Mouse (Mus musculus) monocyte, adult 2 months (primary cell): ENCODE measurements around the gene Cplane1.
"Not testable (repeated sequence)": the region's sequence is repeated elsewhere in the genome, so short reads cannot be mapped to it uniquely, and the experiment has no call there.

Source experiments
- DNase-seq, 2 experiments: peaks; one replicate each; pipeline ENCODE4 v3.0.0; 2022; ENCODE audit warnings: low spot score in 2 of 2, low read depth in 1 of 2

Cplane1 gene

GRCm38 (mm10) chr15:8168591-8169265 is at the start of gene Cplane1:
Gene Cplane1 (plus strand): TSS chr15:8169106.
- peak; percentile 58 to 77 for DNase-seq

GRCm38 (mm10) chr15:8129281-8129680 is 39.6 kb upstream of the Cplane1 start:
- no peak for DNase-seq

GRCm38 (mm10) chr15:8131268-8131667 is 37.6 kb upstream of the Cplane1 start:
- DNase-seq: no peak

- DNase-seq: no peak
These were observed 37.1 kb upstream of the Cplane1 start for GRCm38 (mm10) chr15:8131761-8132160.

GRCm38 (mm10) chr15:8135606-8136005 is 33.3 kb upstream of the Cplane1 start:
- DNase-seq: no peak

GRCm38 (mm10) chr15:8161841-8162240 is 7.1 kb upstream of the Cplane1 start:
- no peak for DNase-seq

GRCm38 (mm10) chr15:8169266-8169746 is 400 bp downstream of the Cplane1 start:
- no peak for DNase-seq

GRCm38 (mm10) chr15:8189563-8189962 is 20.7 kb downstream of the Cplane1 start:
- no peak for DNase-seq

GRCm38 (mm10) chr15:8190435-8190834 is 21.5 kb downstream of the Cplane1 start:
- no peak for DNase-seq

- no peak for DNase-seq
These were observed 31.4 kb downstream of the Cplane1 start for GRCm38 (mm10) chr15:8200317-8200716.

GRCm38 (mm10) chr15:8208362-8208761 is 39.5 kb downstream of the Cplane1 start:
- DNase-seq: no peak

GRCm38 (mm10) chr15:8214811-8215210 is 45.9 kb downstream of the Cplane1 start:
- DNase-seq: no peak

GRCm38 (mm10) chr15:8234167-8234566 is 65.3 kb downstream of the Cplane1 start:
- DNase-seq: not testable (repeated sequence)

- no peak for DNase-seq
These were observed 97.0 kb downstream of the Cplane1 start for GRCm38 (mm10) chr15:8265946-8266345.

GRCm38 (mm10) chr15:8267211-8267610 is 98.3 kb downstream of the Cplane1 start:
- no peak for DNase-seq

- no peak for DNase-seq
These were observed 99.3 kb downstream of the Cplane1 start for GRCm38 (mm10) chr15:8268231-8268630.

- no peak for DNase-seq
These were observed 103.0 kb downstream of the Cplane1 start for GRCm38 (mm10) chr15:8271952-8272351.

- DNase-seq: not testable (repeated sequence)
These were observed 109.0 kb downstream of the Cplane1 start for GRCm38 (mm10) chr15:8277916-8278315.

GRCm38 (mm10) chr15:8279320-8279779 is 110.4 kb downstream of the Cplane1 start:
- no peak for DNase-seq

GRCm38 (mm10) chr15:8279929-8280610 is 111.2 kb downstream of the Cplane1 start:
- no peak for DNase-seq

GRCm38 (mm10) chr15:8281701-8282100 is 112.8 kb downstream of the Cplane1 start:
- no peak for DNase-seq

- DNase-seq: no peak
These were observed 113.2 kb downstream of the Cplane1 start for GRCm38 (mm10) chr15:8282155-8282554.
